Mouse (Mus musculus): ENCODE measurements around the gene Myh11.
A peak's percentile ranks its signal among the peaks of the same experiment; 100 is the strongest.

Gene Myh11

DNA sequence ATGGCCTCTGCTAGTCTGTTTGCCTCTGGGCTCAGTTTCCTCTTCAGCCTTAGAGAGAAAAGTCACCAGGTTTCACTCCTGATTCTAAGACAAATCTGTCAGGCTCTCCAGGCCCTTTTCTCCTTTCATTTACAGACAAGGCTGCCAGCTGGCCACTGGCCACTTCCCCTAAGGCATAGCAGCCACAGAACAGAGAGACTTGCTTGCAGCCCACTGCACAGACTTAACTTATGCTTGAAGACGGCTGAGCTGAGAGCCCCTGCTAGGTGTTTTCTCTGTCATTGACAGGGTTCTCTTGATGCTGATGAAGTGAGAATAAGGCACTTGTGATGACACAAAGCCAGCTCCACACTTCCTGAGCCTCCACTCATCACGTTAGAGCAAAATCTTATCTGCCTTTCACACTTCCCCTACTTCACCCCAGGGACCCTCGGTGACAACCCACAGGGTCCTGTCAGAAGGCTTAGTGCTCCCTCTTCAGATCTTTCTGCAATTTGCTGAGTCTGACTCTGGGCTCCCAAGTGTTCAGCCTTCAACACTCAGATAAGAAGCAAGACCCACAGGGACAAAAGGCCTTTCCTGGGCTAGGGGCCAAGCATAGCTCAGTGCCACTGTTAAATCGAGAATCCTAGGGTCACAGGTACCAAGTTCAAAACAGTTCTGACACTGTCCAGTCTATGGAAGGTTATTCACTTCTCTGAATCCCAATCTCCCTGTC, 25.8 kb downstream of the Myh11 start:
- DNase-seq, result peak in 1 of 2 experiments; percentile 11

DNA sequence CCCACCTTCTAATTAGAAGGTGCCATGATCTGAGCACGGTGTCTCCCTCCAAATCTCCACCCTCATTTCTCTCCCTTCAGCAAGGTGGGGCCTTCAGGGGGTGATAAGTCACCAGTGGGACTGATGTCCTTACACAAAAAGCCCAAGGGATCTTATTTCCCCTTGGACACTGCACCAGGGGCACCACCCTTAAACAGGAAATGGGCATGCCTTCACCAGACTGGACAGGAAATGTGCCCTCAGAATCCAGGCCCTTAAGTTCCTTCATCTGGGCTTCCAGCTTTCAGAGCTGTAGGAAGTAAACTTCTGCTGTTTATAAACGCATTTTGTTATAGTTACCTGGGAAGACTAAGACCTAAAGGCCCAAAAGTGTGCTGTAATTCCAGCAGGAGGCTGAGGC, 26.7 kb downstream of the Myh11 start:
- DNase-seq, result no peak

DNA sequence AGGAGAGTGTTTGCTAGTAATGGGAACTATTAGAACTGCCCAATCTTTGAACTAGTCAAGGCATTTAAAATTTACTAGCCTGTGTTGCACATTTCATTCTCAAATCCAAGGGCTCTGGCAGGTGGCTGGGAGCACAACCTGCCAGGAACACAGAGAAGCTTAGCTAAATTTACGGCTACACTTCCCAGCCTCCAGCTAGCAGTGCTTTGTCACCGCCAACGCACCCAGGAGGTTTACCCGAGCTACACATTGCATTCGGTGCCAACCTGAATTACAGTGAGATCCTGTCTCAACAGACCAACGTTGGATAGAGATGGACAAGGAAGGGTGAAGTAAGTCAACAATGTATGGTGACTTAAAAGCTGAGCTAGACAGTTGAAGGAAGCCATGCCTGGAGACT, 27.9 kb downstream of the Myh11 start:
- DNase-seq, result no peak

DNA sequence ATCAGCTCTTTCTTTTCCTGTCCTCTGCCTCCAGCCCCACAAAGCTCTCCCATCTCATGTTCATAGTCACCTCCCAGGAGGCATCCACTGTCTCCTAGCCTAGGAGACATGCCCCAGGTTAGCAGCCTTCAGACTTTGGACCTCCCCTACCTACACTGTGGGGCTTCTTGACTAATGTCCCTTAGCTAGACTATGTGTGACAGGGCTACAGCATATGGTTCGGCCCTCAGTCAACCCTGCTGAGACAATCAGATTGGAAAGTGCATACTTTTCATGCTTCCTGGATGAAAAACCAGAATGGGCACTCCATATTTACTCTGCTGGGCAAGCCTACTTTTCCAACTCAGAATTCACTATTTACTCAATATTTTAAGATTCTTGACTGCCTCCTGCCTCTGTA, 28.8 kb downstream of the Myh11 start:
- no peak for DNase-seq

DNA sequence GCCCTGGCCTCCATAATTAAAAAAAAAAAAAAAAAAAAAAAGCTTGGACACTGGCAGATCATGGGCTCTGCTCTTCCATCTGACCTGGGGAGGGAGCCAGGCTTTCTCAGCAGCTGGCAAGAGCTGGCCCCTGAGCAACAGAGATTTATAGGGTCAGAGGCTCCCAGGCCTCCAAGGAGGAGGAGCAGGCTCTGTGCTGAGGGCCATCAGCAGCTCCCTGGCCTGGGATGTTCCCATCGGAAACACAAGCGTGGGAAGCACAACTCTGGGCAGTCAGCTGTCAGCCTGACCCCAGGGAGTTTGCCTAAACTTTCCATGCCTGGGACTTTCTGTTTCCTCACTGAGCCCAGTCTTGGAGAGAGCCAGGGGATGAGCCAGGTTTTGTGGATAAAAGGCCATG, 32.3 kb downstream of the Myh11 start:
- DNase-seq, result peak; percentile 21 to 35

DNA sequence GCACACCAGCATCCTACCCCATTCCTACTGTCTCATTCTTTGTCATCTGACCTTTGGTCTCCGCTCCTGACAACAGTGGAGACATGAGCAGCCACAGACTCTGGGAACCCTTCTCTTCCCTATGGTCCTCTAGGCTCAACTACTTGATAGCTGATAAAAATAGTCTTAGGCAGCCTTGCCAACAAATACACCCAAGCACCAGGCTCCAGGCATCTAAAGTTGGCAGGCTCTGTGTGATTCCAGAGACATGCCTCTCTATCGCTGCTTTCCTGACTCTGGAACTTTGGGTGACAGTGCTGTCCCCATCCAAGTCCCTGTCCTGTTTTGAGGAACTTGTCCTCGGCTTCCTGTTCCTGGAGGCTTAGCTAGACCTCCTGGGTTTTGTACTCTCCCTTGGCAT, 37.6 kb downstream of the Myh11 start:
- no peak for DNase-seq

DNA sequence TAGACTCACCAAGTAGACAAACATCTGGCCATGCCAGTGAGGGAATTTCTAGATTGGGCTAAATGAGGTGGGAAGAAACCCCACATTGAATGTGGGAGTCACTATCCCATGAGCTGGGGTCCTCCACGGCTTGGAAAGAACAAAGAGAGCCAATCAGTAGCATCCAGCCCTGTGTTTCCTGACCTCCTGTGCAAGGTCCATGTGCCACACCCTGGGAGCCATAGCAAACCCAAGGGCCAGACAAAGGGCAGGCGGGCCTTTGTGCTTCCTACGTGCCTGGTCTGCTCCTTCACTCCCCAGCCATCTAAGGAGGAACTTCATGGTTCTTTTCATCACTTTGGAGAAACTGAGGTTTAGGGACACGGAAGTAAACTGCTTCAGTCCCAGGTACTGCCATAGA, 38.3 kb downstream of the Myh11 start:
- no peak for DNase-seq

DNA sequence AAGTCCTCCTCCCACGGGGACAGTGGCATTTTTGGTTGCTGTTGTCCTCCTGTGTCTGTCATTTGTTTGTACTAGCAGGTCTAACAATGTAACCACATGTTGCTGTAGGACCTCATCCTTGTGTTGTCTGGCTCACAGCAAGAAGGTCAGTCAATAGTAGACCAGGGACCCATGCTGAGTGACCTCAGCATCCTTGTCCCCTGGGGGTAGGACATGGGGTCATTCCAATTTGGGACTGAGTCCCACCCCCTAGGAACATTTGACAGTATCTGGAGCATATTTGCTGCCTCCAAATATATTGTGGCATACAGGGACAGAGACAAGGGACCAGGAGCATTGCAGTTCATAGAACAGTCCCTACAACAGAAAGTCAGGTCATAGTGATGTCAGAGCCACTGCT, 41.3 kb downstream of the Myh11 start:
- DNase-seq, result no peak

DNA sequence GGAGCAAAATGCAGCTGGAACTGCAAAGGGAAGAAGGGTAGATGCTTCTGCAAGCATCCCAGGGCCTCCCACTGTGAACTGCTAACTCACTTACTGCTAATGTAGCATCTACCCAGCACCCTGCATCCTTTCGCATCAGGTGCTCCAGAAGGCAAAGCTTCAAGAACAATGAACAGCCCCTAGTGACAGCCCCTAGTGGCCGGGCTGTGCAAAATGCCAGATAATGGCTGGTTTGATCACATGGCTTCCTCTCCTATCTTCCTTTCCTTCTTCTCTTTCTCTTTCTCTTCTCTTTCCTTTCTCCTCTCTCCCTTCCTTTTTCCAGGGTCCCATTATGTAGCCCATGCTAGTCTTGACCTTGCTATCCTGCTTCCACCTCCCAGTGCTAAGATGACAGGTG, 48.6 kb downstream of the Myh11 start:
- peak in 1 of 2 experiments; percentile 26 for DNase-seq

DNA sequence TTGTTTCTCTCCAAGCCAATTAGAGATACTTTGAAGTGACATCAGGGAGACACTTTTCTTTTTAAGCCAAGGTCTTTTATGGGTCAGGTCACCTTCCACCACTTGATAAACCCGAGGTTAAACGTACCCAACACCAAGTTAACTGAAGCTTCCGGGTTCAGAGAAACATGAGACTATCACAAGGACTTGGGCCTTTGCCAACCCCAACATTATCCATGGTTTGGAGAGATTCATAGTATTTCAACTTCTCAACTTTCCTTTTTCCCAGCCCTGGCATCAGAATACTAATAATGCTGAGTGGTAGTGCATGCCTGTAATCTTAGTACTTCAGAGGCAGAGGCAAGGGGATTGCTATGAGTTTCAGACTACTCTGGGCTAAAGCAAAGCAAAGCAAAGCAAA, 49.1 kb downstream of the Myh11 start:
- peak; percentile 1 to 8 for DNase-seq

DNA sequence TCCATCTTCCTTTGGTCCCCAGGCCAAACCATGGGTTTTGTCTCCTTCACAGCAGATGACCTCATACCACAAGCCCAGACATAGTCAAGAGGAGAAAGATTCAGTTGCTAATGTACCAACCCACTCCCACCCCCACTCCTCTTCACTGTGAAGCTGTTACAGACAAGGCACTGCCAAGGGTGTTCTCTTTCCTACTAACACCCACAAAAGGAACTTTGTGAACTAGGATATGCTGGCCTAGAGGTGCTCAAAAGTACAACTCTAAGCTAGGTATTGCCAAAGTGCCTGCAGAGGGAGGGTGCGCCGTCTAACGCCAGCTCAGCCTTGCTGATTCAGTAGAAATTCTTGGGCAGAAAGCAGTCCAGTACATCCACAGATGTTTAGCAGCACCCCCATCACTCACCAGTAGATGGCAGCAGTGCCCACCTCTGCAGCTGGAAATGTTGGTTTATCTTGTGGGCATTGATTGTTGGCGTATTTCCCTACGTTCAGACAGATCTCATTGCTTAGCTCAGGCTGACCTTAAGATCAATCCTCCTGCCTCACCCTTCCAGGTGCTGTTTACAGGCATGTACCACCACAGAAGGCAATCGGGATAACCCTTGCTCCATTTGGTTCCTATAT, 54.0 kb downstream of the Myh11 start:
- DNase-seq, result peak; percentile 72 to 87

DNA sequence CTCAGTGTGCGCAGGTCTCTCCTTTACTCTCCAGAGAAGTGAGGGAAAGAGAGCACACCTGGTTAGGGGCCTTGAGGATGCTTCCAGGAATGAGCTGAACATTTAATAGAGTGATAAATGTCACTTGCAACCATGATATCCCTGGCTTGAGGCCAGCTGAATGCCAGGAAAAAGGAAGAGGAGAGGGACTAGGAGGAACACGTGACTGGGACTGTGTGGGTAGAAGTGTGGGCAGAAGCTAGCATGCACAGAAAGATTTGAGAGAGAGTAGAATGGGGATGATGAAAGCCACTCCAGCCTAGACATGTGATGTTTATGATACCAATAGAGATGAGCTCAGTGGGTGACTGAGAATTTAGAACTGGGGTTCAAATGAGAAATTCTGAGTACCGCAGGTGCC, 76.0 kb downstream of the Myh11 start:
- no peak for DNase-seq

DNA sequence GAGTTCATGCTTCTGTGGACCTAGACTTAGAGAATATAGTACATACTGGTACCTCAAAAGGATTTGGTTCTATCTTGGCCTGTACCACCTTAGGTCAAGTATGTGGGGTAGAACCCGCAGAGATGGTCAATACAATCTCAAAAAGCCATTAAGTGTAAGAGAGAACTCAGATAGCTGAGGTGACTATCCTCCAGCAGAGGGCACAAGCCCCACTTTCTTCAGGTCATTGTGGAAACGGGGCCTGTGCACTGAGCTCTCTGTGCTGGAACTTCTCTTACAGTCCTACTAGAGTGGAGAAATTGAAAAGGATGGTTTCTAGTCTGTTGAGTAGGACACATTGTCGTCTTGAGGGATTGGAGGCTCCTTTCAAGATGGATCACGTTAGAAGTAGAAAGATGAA, 92.4 kb downstream of the Myh11 start:
- no peak for DNase-seq

DNA sequence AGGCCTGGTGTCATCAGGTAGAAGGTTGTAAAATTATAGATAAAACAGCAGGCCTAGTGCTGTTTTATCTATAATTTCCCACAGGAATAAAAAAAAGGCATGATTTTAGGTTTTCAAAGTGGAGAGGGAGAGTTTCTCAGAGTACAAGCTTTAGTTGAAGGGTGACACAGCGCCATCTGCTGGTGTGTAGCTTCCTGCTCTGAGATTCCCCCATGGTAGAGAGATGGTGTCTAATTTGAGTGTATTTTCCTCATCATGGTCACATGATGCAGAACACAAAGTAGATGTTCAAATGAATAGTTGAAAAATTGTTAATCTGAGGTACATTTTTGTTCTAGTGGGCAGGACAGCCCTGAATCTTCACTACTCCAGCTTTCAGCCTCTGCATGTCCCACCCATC, 95.7 kb downstream of the Myh11 start:
- DNase-seq, result peak; percentile 63 to 89

DNA sequence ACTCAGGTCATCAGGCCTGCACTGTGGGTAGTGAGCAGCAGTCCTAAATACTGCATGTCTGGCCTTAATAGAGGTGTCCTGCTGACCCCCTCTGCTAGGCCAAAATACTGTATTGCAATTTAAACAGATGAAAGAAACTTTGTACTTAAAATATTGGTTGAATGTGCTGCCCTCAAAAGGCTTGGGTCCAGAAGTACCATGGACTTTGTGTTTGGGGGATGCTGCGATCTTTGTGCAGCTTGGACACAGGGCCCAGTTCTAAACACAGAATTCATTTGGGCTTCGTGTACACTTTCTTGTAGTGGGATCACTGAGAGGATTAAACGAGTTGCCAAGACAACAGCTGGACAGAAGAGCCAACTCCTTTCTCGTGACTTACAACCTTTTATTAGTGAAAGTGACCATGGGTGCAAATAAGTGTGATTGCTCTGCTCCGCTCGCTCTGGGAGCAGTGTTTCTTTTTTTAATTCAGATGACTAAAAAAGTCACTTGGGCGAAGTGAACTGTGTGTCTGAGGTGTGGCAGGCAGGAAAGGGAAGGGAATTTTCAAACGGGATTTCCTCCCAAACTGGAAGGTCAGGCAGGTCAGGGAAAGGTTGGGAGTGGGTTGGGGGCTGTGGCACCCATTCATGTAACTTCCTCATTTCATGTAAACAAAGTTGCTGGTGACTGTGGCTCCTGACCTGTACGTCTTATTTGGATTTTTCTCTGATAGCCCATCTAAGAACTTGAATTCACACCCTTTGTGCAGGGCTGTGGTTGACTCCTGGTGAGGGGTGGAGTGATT, 96.8 kb downstream of the Myh11 start:
- peak; percentile 17 to 26 for DNase-seq

DNA sequence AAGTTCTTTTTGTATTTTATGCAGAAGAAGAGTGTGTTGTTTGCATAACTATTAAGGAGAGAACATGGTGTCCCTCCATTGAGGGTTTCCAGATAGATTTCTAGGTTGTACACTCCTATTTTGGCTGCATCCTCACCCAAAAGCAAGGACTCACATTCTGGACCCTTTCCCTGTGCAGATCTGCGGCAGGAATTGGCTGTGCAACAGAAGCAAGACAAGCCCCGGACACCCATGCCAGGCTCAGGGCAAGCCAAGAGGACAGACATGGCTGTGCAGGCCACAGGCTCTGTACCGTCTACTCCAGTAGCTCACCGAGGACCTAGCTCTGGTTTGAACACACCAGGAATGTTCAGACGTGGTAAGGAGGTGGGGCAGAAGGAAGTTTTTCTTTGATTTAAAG, 105.7 kb downstream of the Myh11 start:
- no peak for DNase-seq

DNA sequence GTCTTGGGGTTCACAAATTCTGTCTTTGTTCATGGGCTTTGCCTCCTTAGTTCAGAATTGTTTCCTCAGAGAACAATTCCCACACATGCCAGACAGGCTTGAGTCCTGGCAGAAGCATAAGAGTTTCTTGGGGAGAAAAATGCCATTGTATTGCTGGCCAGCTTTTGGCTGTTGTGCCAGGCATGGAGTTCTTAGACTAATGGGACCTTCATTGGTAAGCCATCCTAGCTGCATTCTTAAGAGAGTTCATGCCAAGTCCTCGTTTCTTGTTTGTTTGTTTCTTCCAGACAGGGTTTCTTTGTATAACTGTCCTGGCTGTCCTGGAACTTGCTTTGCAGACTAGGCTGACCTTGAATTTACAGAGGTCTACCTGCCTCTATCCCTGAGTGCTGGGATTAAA, 107.3 kb downstream of the Myh11 start:
- no peak for DNase-seq

DNA sequence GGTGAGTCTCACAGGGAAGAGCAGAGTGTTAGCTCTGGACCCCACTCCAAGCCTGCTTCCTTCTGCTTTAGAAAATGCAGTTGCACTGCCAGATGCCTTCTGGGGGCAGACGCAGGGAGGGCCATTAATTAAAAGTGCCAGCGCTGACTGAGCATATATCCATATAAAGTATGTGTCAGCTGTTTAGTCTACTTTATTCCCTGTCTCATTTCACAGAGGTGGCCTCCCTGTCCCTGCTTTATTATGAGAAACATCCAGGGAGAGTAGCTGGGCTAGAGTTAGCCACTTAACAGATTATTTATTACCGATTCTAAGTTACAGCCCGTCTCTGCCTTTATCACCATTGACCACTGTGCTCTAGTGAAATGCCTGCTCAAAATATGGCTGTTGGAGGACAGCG, 108.8 kb downstream of the Myh11 start:
- no peak for DNase-seq

DNA sequence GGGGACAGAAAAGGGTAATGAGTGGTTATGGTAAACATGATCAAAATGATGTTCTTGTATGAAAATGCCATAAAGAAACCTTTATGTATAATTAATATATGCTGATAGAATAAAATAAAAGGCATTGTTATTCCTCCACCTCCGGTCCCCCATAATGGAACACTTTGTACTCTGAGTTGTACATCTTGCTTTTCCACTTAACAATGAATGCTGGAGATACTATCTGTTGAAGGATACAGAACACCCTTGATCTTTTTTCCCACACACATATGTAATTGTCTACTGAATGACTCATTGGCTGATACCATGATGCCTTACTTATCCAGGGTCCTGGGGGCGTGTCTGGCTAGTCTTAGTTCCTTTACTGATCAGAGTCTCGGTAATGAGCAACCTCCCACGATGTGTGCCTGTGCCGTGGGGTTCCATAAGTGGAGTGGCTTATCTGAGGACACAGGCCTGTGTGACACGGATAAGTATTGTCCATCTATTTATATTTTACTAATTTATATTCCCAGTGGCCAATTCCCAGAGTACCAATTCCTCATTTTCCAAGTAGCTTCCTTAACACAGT, 110.9 kb downstream of the Myh11 start:
- no peak for DNase-seq

DNA sequence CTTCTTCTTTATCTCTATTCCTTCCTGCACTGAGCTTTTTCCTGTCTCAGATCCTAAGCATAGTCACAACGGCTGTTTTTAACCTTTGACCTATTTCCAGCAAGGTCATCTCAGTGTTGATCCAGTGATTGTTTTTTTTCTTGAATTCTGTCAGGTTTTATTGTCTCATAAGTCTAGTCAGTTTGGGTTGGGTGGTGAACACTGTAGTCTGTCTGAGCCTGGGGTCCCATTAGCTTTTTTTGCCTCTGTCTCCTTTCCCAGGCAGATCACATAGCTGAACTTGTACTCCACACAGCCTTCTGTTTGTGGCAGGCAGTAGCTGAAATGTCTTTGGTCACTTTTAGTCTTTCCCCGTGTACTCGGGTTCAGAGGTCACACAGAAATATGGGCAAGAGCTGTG, 113.1 kb downstream of the Myh11 start:
- DNase-seq, result no peak

DNA sequence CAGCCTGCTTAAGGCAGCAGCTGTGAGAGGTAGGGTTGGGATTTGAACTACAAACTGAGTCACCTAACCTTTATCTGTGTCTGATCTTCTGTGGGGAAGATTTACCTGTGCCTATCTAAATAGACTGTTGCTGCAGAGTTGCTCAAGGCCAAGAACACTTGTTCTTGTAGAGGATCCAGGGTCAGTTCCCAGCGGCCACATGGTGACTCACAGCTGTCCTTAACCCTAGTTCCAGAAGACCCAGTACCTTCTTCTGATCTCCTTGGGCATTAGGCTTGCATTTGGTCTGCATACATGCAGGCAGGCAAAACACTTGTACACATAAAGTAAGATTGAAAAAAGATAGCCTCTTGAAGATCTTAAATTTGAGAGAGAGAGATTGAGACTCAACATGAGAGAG, 121.5 kb downstream of the Myh11 start:
- no peak for DNase-seq

DNA sequence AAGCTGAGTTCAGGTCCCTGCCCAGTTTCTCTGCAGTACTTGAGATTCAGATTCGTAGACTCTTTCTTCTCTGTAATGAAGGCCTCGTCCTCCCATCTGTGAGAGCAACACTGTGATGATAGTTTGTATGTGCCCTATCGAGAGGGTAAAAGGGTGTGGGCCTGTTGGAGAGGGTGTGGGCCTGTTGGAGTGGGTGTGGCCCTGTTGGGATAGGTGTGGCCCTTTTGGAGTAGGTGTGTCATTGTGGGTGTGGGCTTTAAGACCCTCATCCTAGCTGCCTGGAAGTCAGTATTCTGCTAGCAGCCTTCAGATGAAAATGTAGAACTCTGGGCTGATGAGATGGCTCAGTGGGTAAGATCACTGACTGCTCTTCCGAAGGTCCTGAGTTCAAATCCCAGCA, 124.7 kb downstream of the Myh11 start:
- no peak for DNase-seq

DNA sequence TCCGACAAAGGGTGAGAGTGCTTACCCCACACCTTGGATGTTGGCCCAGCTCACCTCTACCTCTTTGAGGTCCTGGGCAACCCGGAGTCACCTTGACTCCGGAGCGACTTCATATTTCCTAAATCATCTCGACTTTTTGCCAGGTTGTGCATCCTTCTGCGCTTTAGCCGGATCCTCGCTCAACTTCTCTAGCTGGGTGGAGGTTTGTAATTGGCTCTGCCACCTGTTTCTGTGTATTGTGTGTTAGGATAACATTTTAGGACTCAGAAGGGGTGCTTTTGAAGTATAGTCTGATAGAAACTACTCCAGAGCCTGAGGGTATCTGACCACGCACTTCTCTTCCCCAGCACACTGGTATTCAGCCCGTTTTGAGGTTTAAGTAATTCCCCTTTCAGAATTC, 127.4 kb downstream of the Myh11 start:
- DNase-seq, result no peak

DNA sequence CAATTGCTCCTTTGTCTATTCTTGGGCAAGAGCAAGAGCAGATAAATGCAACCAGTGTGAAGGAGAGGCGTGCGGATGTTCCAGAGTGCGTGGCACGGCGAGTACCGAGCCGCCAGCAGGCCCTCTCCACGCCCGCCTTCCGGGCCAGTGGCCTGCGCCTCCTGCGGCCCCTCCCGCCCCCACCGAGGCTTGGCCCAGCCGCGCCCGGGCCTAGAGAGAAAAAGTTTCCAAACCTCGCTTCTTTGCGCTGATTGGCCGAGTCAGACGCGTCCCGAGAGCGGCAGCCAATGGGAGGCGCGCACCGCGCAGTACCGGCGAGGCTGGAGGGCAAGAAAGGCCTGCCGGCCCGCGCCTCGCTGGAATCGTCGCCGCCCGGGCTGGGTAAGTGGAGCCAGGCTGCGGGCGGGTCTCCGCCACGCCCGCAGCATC, 128.2 kb downstream of the Myh11 start, which contains the start of the genes Nde1 and Marf1:
Gene Nde1 (plus strand): TSS at position 288 of the 429 bp plus-strand sequence.
Gene Marf1 (minus strand): TSS at position 364 of the 429 bp plus-strand sequence.
- peak; percentile 95 to 96 for DNase-seq
